Mouse (Mus musculus): ENCODE measurements around the gene Asb16. TPM values are rescaled to one million over a fixed set of nuclear protein-coding genes. Genes with fewer than 3 reads are reported as not detected.

Asb16 gene
- polyA plus RNA-seq, 1 experiment from 2014 or later, result 0.16 TPM

GRCm38 (mm10) chr11:102311966-102312365, 43.4 kb downstream of the Asb16 start:
- Histone ChIP-seq H3K27me3 (no peaks in the 10 kb centered on the region), H3K27ac (no peak overlapping the region), H3K4me3 (replicated peaks) (no peak overlapping the region), H3K9me3 (no peaks in the 10 kb centered on the region), H3K36me3 (peaks cover 76% of the 10 kb centered on the region), H3K4me1 (replicated peaks) (peaks cover 41% of the 10 kb centered on the region), H3K4me2 (no peak overlapping the region), H3K9ac (replicated peaks) (no peak overlapping the region)
- ATAC-seq (ENCODE audit: insufficient number of reproducible peaks, insufficient read depth, low FRiP score, low TSS enrichment, low read depth), result no peak
- WGBS, result 89% methylated on average over 4 of the region's 4 CpGs

GRCm38 (mm10) chr11:102312586-102312985, 44.0 kb downstream of the Asb16 start:
- H3K36me3 ChIP-seq, result peaks cover 70% of the 10 kb centered on the region
- no peak for ATAC-seq (ENCODE audit: insufficient number of reproducible peaks, insufficient read depth, low FRiP score, low TSS enrichment, low read depth)
- WGBS, result 88% methylated on average over 6 of the region's 6 CpGs
- no peak overlapping the region for H3K9ac ChIP-seq (replicated peaks)
- H3K27me3 ChIP-seq, result no peaks in the 10 kb centered on the region
- peaks cover 41% of the 10 kb centered on the region for H3K4me1 ChIP-seq (replicated peaks)
- no peak overlapping the region for H3K27ac ChIP-seq
- no peak overlapping the region for H3K4me2 ChIP-seq
- H3K9me3 ChIP-seq, result no peaks in the 10 kb centered on the region
- no peak overlapping the region for H3K4me3 ChIP-seq (replicated peaks)

- H3K4me1 ChIP-seq (replicated peaks), result peaks cover 33% of the 10 kb centered on the region
- 89% methylated on average over 12 of the region's 12 CpGs for WGBS
Measured at GRCm38 (mm10) chr11:102314321-102314720, 45.8 kb downstream of the Asb16 start.

GRCm38 (mm10) chr11:102315690-102316571, 47.4 kb downstream of the Asb16 start:
- no peaks in the 10 kb centered on the region for H3K9me3 ChIP-seq
- H3K9ac ChIP-seq (replicated peaks), result peak overlapping the region; percentile 100
- no peak for ATAC-seq (ENCODE audit: insufficient number of reproducible peaks, insufficient read depth, low FRiP score, low TSS enrichment, low read depth)
- peak overlapping the region; percentile 100 for H3K4me3 ChIP-seq (replicated peaks)
- H3K36me3 ChIP-seq, result peaks cover 44% of the 10 kb centered on the region
- 15% methylated on average over 14 of the region's 14 CpGs for WGBS
- H3K4me1 ChIP-seq (replicated peaks), result peaks cover 25% of the 10 kb centered on the region
- peak overlapping the region; percentile 93 for H3K4me2 ChIP-seq
- H3K27me3 ChIP-seq, result no peaks in the 10 kb centered on the region
- H3K27ac ChIP-seq, result peak overlapping the region; percentile 100

More at GRCm38 (mm10) chr11:102314321-102314720, 45.8 kb downstream of the Asb16 start:
- ATAC-seq (ENCODE audit: insufficient number of reproducible peaks, insufficient read depth, low FRiP score, low TSS enrichment, low read depth), result no peak
- no peaks in the 10 kb centered on the region for H3K27me3 ChIP-seq
- no peak overlapping the region for H3K9ac ChIP-seq (replicated peaks)
- H3K36me3 ChIP-seq, result peaks cover 59% of the 10 kb centered on the region
- no peak overlapping the region for H3K4me2 ChIP-seq
- no peaks in the 10 kb centered on the region for H3K9me3 ChIP-seq
- H3K27ac ChIP-seq, result no peak overlapping the region
- H3K4me3 ChIP-seq (replicated peaks), result no peak overlapping the region

GRCm38 (mm10) chr11:102316572-102317297, 48.2 kb downstream of the Asb16 start:
- H3K4me2 ChIP-seq, result peak overlapping the region; percentile 93
- 0 out of 2 replicates have a peak, but pooled peaks have one; percentile 26 for ATAC-seq (ENCODE audit: insufficient number of reproducible peaks, insufficient read depth, low FRiP score, low TSS enrichment, low read depth)
- WGBS, result under 1% methylated on average over 64 of the region's 80 CpGs

GRCm38 (mm10) chr11:102317298-102317900, 48.9 kb downstream of the Asb16 start:
- H3K4me2 ChIP-seq, result peak overlapping the region; percentile 93
- H3K4me3 ChIP-seq (replicated peaks), result peak overlapping the region; percentile 100
- H3K9me3 ChIP-seq, result no peaks in the 10 kb centered on the region
- WGBS, result under 1% methylated on average over 77 of the region's 87 CpGs
- no peak for ATAC-seq (ENCODE audit: insufficient number of reproducible peaks, insufficient read depth, low FRiP score, low TSS enrichment, low read depth)
- peaks cover 25% of the 10 kb centered on the region for H3K4me1 ChIP-seq (replicated peaks)
- H3K27ac ChIP-seq, result peak overlapping the region; percentile 100
- peaks cover 30% of the 10 kb centered on the region for H3K36me3 ChIP-seq
- H3K27me3 ChIP-seq, result no peaks in the 10 kb centered on the region
- H3K9ac ChIP-seq (replicated peaks), result peak overlapping the region; percentile 100

More at GRCm38 (mm10) chr11:102316572-102317297, 48.2 kb downstream of the Asb16 start:
- Histone ChIP-seq H3K4me3 (replicated peaks) (peak overlapping the region; percentile 100), H3K9ac (replicated peaks) (peak overlapping the region; percentile 100), H3K36me3 (peaks cover 37% of the 10 kb centered on the region), H3K4me1 (replicated peaks) (peaks cover 25% of the 10 kb centered on the region), H3K27ac (peak overlapping the region; percentile 100), H3K9me3 (no peaks in the 10 kb centered on the region), H3K27me3 (no peaks in the 10 kb centered on the region)

GRCm38 (mm10) chr11:102317901-102318575, 49.5 kb downstream of the Asb16 start:
- Histone ChIP-seq H3K27ac (peak overlapping the region; percentile 100), H3K9ac (replicated peaks) (peak overlapping the region; percentile 100), H3K4me2 (peak overlapping the region; percentile 93), H3K27me3 (no peaks in the 10 kb centered on the region), H3K4me3 (replicated peaks) (peak overlapping the region; percentile 100), H3K9me3 (no peaks in the 10 kb centered on the region), H3K4me1 (replicated peaks) (peaks cover 25% of the 10 kb centered on the region), H3K36me3 (peaks cover 24% of the 10 kb centered on the region)
- WGBS, result under 1% methylated on average over 62 of the region's 77 CpGs
- ATAC-seq (ENCODE audit: insufficient number of reproducible peaks, insufficient read depth, low FRiP score, low TSS enrichment, low read depth), result peak; percentile 17; the same call in 1 of the 2 replicates

- WGBS, result under 1% methylated on average over 71 of the region's 84 CpGs
- Histone ChIP-seq H3K4me2 (peak overlapping the region; percentile 93), H3K9me3 (no peaks in the 10 kb centered on the region), H3K27me3 (no peaks in the 10 kb centered on the region), H3K9ac (replicated peaks) (peak overlapping the region; percentile 100), H3K4me1 (replicated peaks) (peaks cover 25% of the 10 kb centered on the region), H3K27ac (peak overlapping the region; percentile 100), H3K4me3 (replicated peaks) (peak overlapping the region; percentile 100), H3K36me3 (peaks cover 16% of the 10 kb centered on the region)
- no peak for ATAC-seq (ENCODE audit: insufficient number of reproducible peaks, insufficient read depth, low FRiP score, low TSS enrichment, low read depth)
Measured at GRCm38 (mm10) chr11:102318576-102319409, 50.2 kb downstream of the Asb16 start.

- 1% methylated on average over 25 of the region's 25 CpGs for WGBS
- no peak for ATAC-seq (ENCODE audit: insufficient number of reproducible peaks, insufficient read depth, low FRiP score, low TSS enrichment, low read depth)
- peaks cover 10% of the 10 kb centered on the region for H3K36me3 ChIP-seq
Measured at GRCm38 (mm10) chr11:102319410-102319792, 50.9 kb downstream of the Asb16 start, which contains the start of gene Ubtf. TSS of gene Ubtf (minus strand) at chr11:102319742.

More at GRCm38 (mm10) chr11:102319410-102319792, 50.9 kb downstream of the Asb16 start, which contains the start of gene Ubtf:
- Histone ChIP-seq H3K9ac (replicated peaks) (peak within 1 kb of the TSS; percentile 100), H3K9me3 (no peaks in the 10 kb centered on the region), H3K4me2 (peak within 1 kb of the TSS; percentile 93), H3K27ac (peak within 1 kb of the TSS; percentile 100), H3K27me3 (no peaks in the 10 kb centered on the region), H3K4me3 (replicated peaks) (peak within 1 kb of the TSS; percentile 100), H3K4me1 (replicated peaks) (peaks cover 25% of the 10 kb centered on the region)
